In the genomic region with DNA sequence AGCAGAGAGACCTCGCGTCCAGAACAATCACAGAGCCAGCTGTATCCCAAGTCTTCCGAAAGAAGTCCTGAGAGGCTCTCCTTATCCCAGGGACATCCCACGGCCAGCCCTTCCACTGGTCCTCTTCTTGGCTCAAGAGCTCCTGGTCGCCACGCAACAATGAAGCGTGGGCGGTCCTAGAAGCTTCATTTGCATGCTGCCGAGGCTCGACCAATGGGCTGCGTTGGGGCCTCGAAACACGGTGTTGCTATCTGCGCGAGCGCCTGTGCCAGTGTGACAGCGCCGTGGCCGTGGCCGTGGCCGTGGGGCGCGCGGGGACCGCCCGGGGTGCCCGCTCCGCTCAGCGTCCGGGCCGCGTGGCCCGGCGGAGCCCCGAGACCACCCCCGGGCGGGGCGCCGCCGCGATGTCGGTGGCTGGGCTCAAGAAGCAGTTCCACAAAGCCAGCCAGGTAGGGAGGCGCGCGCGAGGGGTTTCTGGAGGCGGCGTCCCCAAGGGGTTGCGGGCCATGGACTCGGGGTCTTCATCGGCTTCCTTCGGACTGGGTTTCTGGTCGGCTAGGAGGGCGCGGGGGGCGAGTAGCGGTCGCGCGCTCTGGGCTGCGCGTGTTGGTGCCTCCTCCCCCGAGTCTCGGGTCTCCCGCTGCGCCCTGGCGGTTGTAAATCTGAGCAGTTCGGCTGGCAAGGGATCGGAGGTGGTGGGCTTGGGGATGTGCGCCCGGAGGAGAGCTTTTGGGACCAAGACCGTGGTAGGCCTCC, we compare ENCODE assay signal across 8 mouse cellular contexts. TPM values are rescaled to one million over a fixed set of nuclear protein-coding genes. Genes with fewer than 3 reads are reported as not detected.
A peak's percentile ranks its signal among the peaks of the same experiment; 100 is the strongest.
DNase-seq lines count a peak whose midpoint lies in the region; ATAC-seq and TF ChIP-seq lines count a peak whose summit lies in the region.

No protein-coding gene starts in this region.

- H3K4me3 ChIP-seq in gastrocnemius, adult 2 months: peak overlapping the region; percentile 75
- H3K4me3 ChIP-seq in hindbrain, embryonic 16.5 days (ENCODE audit: low read length): peak overlapping the region; percentile 65

- ATAC-seq in hindbrain, embryonic 16.5 days: peak; percentile 99

- TF ChIP-seq CTCF in gastrocnemius, adult 2 months (IDR thresholded peaks at IDR 0.05): no peak

- H3K4me1 ChIP-seq in hindbrain, embryonic 16.5 days (ENCODE audit: control insufficient read depth, insufficient read depth, low read depth, low read length): peaks cover 6% of the 10 kb centered on the region

- H3K27me3 ChIP-seq in hindbrain, embryonic 16.5 days (replicated peaks; ENCODE audit: control insufficient read depth, insufficient read depth, low read length): no peaks in the 10 kb centered on the region

- WGBS in hindbrain, embryonic 16.5 days: under 1% methylated on average over 60 of the region's 72 CpGs

- peak; percentile 22 for DNase-seq in adipocyte (ENCODE audit: low spot score)
- peak; percentile 63 to 79 for DNase-seq in cerebellum, postnatal 4 days (ENCODE audit: low spot score in 2 of 2)
- DNase-seq in gastrocnemius, adult 2 months: peak; percentile 79
- DNase-seq in layer of hippocampus, postnatal 25 days (ENCODE audit: extremely low spot score in 1 of 2, low spot score in 1 of 2): peak; percentile 72 to 74
- peak; percentile 88 for DNase-seq in lung, postnatal 10 days
- peak; percentile 90 for DNase-seq in retina, embryonic 14.5 days (ENCODE audit: low spot score)
- DNase-seq in urinary bladder, postnatal 25 days (ENCODE audit: low spot score): peak; percentile 67

- no peaks in the 10 kb centered on the region; the same call in 1 of the 2 replicates for H3K9me3 ChIP-seq in hindbrain, embryonic 16.5 days (ENCODE audit: control insufficient read depth, low read length)

- H3K9ac ChIP-seq in hindbrain, embryonic 16.5 days (ENCODE audit: low read depth, low read length): peak overlapping the region; percentile 70

- no peaks in the 10 kb centered on the region for H3K36me3 ChIP-seq in hindbrain, embryonic 16.5 days (ENCODE audit: control insufficient read depth, insufficient read depth, low read length)

- H3K4me2 ChIP-seq in hindbrain, embryonic 16.5 days (ENCODE audit: low read length): peak overlapping the region; percentile 72

- H3K27ac ChIP-seq in gastrocnemius, adult 2 months: no peak overlapping the region
- H3K27ac ChIP-seq in hindbrain, embryonic 16.5 days (ENCODE audit: low read depth, low read length): peak overlapping the region; percentile 75

- intact Hi-C loops in gastrocnemius, adult 2 months (cut with DNase I): no loop called here

RNA-seq across cellular contexts. Expression of a gene that starts 1.1 kb away (rescaled TPM):
- under 1 TPM; 0.41 to 0.47 TPM for total RNA-seq in gastrocnemius, adult 2 months (2021)
- 67.5 and 69.4 TPM in 2 replicates for polyA plus RNA-seq in hindbrain, embryonic 16.5 days (2015; fragmentation: Nextera tagmentation; extraction: Ambion mirVana)
- 10 to 100 TPM; 58.4 to 65.9 TPM for total RNA-seq in layer of hippocampus, postnatal 25 days (2021)

Comparison
In these comparisons a context has a peak if more than half of its experiments do, and no peak if none do; other contexts are left out.
1. DNase-seq: peak in every context shown above with its lines; median percentile 90 in retina, embryonic 14.5 days; 88 in lung, postnatal 10 days; 79 in gastrocnemius, adult 2 months; 73 in layer of hippocampus, postnatal 25 days; 71 in cerebellum, postnatal 4 days; 67 in urinary bladder, postnatal 25 days; 22 in adipocyte.
2. RNA of a gene that starts 1.1 kb away (total RNA-seq): 58.4 to 65.9 TPM in layer of hippocampus, postnatal 25 days; 0.41 to 0.47 TPM in gastrocnemius, adult 2 months; every median in the first group is over 10 times any median in the second.